Comparison of ENCODE assay signal across 22 mouse cellular contexts in the genomic region with DNA sequence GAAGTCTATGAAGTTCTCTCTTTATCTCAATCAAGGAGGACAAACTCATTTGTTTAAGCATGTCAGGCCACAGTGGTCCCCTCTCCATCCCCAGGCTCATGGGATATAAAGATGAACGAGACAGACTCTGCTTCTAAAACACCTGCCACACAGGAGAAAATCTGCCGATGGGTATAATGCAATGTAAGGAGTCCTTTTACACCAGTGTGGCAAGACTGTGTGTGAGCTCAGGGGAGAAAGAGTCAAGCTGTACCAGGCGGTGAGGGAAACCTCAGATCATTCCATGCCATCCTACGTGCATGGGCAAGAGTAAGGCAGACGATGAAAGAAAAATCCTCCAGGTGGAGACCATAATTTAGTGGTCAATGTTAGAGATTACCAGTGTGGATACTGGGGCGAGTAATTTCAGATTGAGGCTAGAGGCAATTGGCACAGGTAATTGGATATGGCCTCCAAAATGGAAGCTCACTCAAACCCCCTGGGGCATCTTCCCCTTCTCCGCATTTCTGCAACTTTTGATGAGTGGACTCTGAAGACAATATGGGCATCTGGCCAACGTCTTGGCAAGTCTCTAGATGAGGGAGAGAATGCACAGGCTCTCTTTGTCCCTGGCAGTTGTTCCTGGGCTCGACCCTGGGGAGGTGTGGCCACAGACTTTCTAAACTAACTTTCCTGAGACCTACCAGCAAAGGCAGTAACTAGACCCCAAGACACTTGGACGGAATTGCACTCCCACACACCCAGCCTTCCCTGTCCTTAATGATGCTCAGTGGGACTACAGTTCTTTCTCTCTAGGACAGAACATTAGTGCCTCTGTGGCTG. TPM values are rescaled to one million over a fixed set of nuclear protein-coding genes. Genes with fewer than 3 reads are reported as not detected.
DNase-seq lines count a peak whose midpoint lies in the region; ATAC-seq and TF ChIP-seq lines count a peak whose summit lies in the region.
"Had no signal": no experiment of that assay in that cellular context is flagged by ENCODE, and none has a peak within 500 bp of the region (broad histone marks: within the 10 kb centered on the region; RNA-seq: fewer than 3 reads in every experiment).

No protein-coding gene starts in this region.

- H3K27ac ChIP-seq in embryonic facial prominence, embryonic 14.5 days (replicated peaks; ENCODE audit: low read depth, low read length): no peak overlapping the region
- no peak overlapping the region for H3K27ac ChIP-seq in embryonic facial prominence, embryonic 10.5 days (replicated peaks)
- no peak overlapping the region for H3K27ac ChIP-seq in lung, postnatal 0 days (ENCODE audit: low read length)
- H3K27ac ChIP-seq in layer of hippocampus, adult 2 months: no peak overlapping the region
- H3K27ac ChIP-seq: forebrain, embryonic 15.5 days; kidney, postnatal 0 days; limb, embryonic 12.5 days; midbrain, embryonic 12.5 days had no signal

- DNase-seq in embryonic facial prominence, embryonic 14.5 days (ENCODE audit: low spot score): peak; percentile 23
- DNase-seq in embryonic facial prominence, embryonic 10.5 days (ENCODE audit: low spot score): no peak
- DNase-seq in lung, postnatal 0 days (ENCODE audit: low spot score): peak; percentile 19
- no peak for DNase-seq in lung, postnatal 25 days (ENCODE audit: low spot score)
- peak; percentile 22 for DNase-seq in gastrocnemius, postnatal 10 days
- peak; percentile 84 for DNase-seq in testis, postnatal 10 days (ENCODE audit: low spot score)
- no peak for DNase-seq in kidney, postnatal 4 days
- no peak for DNase-seq in layer of hippocampus, adult 2 months (ENCODE audit: low spot score in 2 of 2)
- DNase-seq: B cell, adult 2 months; cerebellum, adult 11-12 months; heart, postnatal 4 days; right cerebral cortex, postnatal 4 days; thymus, postnatal 25 days had no signal

- no peak overlapping the region for H3K9ac ChIP-seq in embryonic facial prominence, embryonic 14.5 days (ENCODE audit: low read depth, low read length)
- no peak overlapping the region for H3K9ac ChIP-seq in lung, postnatal 0 days (replicated peaks; ENCODE audit: low read depth)
- H3K9ac ChIP-seq: forebrain, embryonic 15.5 days; limb, embryonic 12.5 days; midbrain, embryonic 12.5 days had no signal

- no peak overlapping the region for H3K4me2 ChIP-seq in embryonic facial prominence, embryonic 14.5 days (ENCODE audit: low read depth, low read length)
- H3K4me2 ChIP-seq in lung, postnatal 0 days (replicated peaks; ENCODE audit: low read depth, low read length): no peak overlapping the region
- H3K4me2 ChIP-seq: forebrain, embryonic 15.5 days; limb, embryonic 12.5 days; midbrain, embryonic 12.5 days had no signal

- TF ChIP-seq EP300 in lung, postnatal 0 days (IDR thresholded peaks at IDR 0.05): no peak

- no peak for ATAC-seq in embryonic facial prominence, embryonic 14.5 days (ENCODE audit: low read depth)
- no peak; the same call in 1 of the 2 replicates for ATAC-seq in lung, postnatal 0 days
- ATAC-seq: forebrain, embryonic 15.5 days; inflammation-experienced regulatory T-cells, adult 6 months had no signal

- H3K4me1 ChIP-seq in embryonic facial prominence, embryonic 14.5 days (ENCODE audit: control insufficient read depth, insufficient read depth, low read length): no peaks in the 10 kb centered on the region
- no peaks in the 10 kb centered on the region for H3K4me1 ChIP-seq in embryonic facial prominence, embryonic 10.5 days
- H3K4me1 ChIP-seq in lung, postnatal 0 days (ENCODE audit: insufficient read depth, low read depth, low read length): no peaks in the 10 kb centered on the region
- H3K4me1 ChIP-seq: forebrain, embryonic 15.5 days; limb, embryonic 12.5 days; midbrain, embryonic 12.5 days had no signal

- H3K9me3 ChIP-seq in embryonic facial prominence, embryonic 14.5 days (ENCODE audit: control insufficient read depth, low read length): peaks cover 8% of the 10 kb centered on the region; the same call in 1 of the 2 replicates
- H3K9me3 ChIP-seq in embryonic facial prominence, embryonic 10.5 days: 0 out of 2 replicates have a peak, but pooled peaks cover 3% of the 10 kb centered on the region
- peaks cover 3% of the 10 kb centered on the region; the same call in 1 of the 2 replicates for H3K9me3 ChIP-seq in lung, postnatal 0 days (ENCODE audit: low read length)
- H3K9me3 ChIP-seq: forebrain, embryonic 15.5 days had no signal

- H3K36me3 ChIP-seq in embryonic facial prominence, embryonic 14.5 days (ENCODE audit: control insufficient read depth, insufficient read depth, low read length): no peaks in the 10 kb centered on the region
- no peaks in the 10 kb centered on the region for H3K36me3 ChIP-seq in embryonic facial prominence, embryonic 10.5 days (replicated peaks)
- no peaks in the 10 kb centered on the region for H3K36me3 ChIP-seq in lung, postnatal 0 days (ENCODE audit: insufficient read depth, low read length)
- H3K36me3 ChIP-seq: forebrain, embryonic 15.5 days; limb, embryonic 12.5 days; midbrain, embryonic 12.5 days had no signal

- H3K27me3 ChIP-seq in embryonic facial prominence, embryonic 14.5 days (replicated peaks; ENCODE audit: control insufficient read depth, insufficient read depth, low read length): no peaks in the 10 kb centered on the region
- no peaks in the 10 kb centered on the region for H3K27me3 ChIP-seq in embryonic facial prominence, embryonic 10.5 days (replicated peaks; ENCODE audit: low read depth, poor library complexity, severe bottlenecking)
- no peaks in the 10 kb centered on the region for H3K27me3 ChIP-seq in lung, postnatal 0 days (replicated peaks; ENCODE audit: insufficient read depth, low read length)
- H3K27me3 ChIP-seq: forebrain, embryonic 15.5 days; limb, embryonic 12.5 days; midbrain, embryonic 12.5 days had no signal

- H3K4me3 ChIP-seq in embryonic facial prominence, embryonic 14.5 days (ENCODE audit: low read depth, low read length): no peak overlapping the region
- no peak overlapping the region for H3K4me3 ChIP-seq in embryonic facial prominence, embryonic 10.5 days
- no peak overlapping the region for H3K4me3 ChIP-seq in lung, postnatal 0 days (ENCODE audit: low read depth, low read length)
- H3K4me3 ChIP-seq in layer of hippocampus, adult 2 months: no peak overlapping the region
- H3K4me3 ChIP-seq: forebrain, embryonic 15.5 days; limb, embryonic 12.5 days; midbrain, embryonic 12.5 days had no signal

- 63% methylated on average over 10 of the region's 10 CpGs for WGBS in embryonic facial prominence, embryonic 14.5 days
- WGBS in embryonic facial prominence, embryonic 10.5 days: 76% methylated on average over 10 of the region's 10 CpGs
- 58% methylated on average over 10 of the region's 10 CpGs for WGBS in lung, postnatal 0 days

- no peak for TF ChIP-seq CTCF in lung, postnatal 0 days (IDR thresholded peaks at IDR 0.05)
- no peak for TF ChIP-seq CTCF in layer of hippocampus, adult 2 months (conservative IDR thresholded peaks at IDR 0.05)

RNA-seq across cellular contexts. Expression of a gene that starts 10.5 kb away (rescaled TPM):
- polyA plus RNA-seq in embryonic facial prominence, embryonic 14.5 days (2014; fragmentation: Nextera tagmentation; extraction: Ambion mirVana): not detected in 2 replicates
- not detected in 2 replicates for polyA plus RNA-seq in embryonic facial prominence, embryonic 10.5 days (2016; fragmentation: Nextera tagmentation; extraction: Ambion mirVana)
- not detected in 2 replicates for polyA plus RNA-seq in lung, postnatal 0 days (2015; fragmentation: Nextera tagmentation; extraction: Ambion mirVana)
- total RNA-seq in gastrocnemius, postnatal 10 days (2021): not detected
- total RNA-seq in layer of hippocampus, adult 2 months (2021): not detected
- total RNA-seq: granulocyte monocyte progenitor cell, adult 5-6 weeks; heart, postnatal 4 days; layer of hippocampus, postnatal 25 days had no signal
- polyA plus RNA-seq: forebrain, embryonic 15.5 days; inflammation-experienced regulatory T-cells, adult 6 months; kidney, postnatal 0 days; limb, embryonic 12.5 days; lung, embryonic 16.5 days; midbrain, embryonic 12.5 days had no signal

RNA-seq across cellular contexts. Expression of a gene that starts 39.7 kb away (rescaled TPM):
- polyA plus RNA-seq in embryonic facial prominence, embryonic 14.5 days (2014; fragmentation: Nextera tagmentation; extraction: Ambion mirVana): 0.17 TPM in 1 of 2 replicates, not detected in the other
- not detected in 2 replicates for polyA plus RNA-seq in embryonic facial prominence, embryonic 10.5 days (2016; fragmentation: Nextera tagmentation; extraction: Ambion mirVana)
- not detected in 2 replicates for polyA plus RNA-seq in lung, postnatal 0 days (2015; fragmentation: Nextera tagmentation; extraction: Ambion mirVana)
- not detected for total RNA-seq in gastrocnemius, postnatal 10 days (2021)
- total RNA-seq in layer of hippocampus, adult 2 months (2021): not detected
- total RNA-seq: granulocyte monocyte progenitor cell, adult 5-6 weeks; heart, postnatal 4 days; layer of hippocampus, postnatal 25 days had no signal
- polyA plus RNA-seq: cortical plate, adult 2 months; forebrain, embryonic 15.5 days; inflammation-experienced regulatory T-cells, adult 6 months; kidney, postnatal 0 days; limb, embryonic 12.5 days; lung, embryonic 16.5 days; midbrain, embryonic 12.5 days had no signal

RNA-seq across cellular contexts. Expression of a gene that starts 50.5 kb away (rescaled TPM):
- polyA plus RNA-seq in embryonic facial prominence, embryonic 14.5 days (2014; fragmentation: Nextera tagmentation; extraction: Ambion mirVana): 0.43 TPM in 1 of 2 replicates, not detected in the other
- polyA plus RNA-seq in embryonic facial prominence, embryonic 10.5 days (2016; fragmentation: Nextera tagmentation; extraction: Ambion mirVana): not detected in 2 replicates
- not detected in 2 replicates for polyA plus RNA-seq in lung, postnatal 0 days (2015; fragmentation: Nextera tagmentation; extraction: Ambion mirVana)
- total RNA-seq in gastrocnemius, postnatal 10 days (2021): not detected
- not detected for total RNA-seq in layer of hippocampus, adult 2 months (2021)
- total RNA-seq: granulocyte monocyte progenitor cell, adult 5-6 weeks; heart, postnatal 4 days; layer of hippocampus, postnatal 25 days had no signal
- polyA plus RNA-seq: cortical plate, adult 2 months; forebrain, embryonic 15.5 days; inflammation-experienced regulatory T-cells, adult 6 months; kidney, postnatal 0 days; limb, embryonic 12.5 days; lung, embryonic 16.5 days; midbrain, embryonic 12.5 days had no signal

Comparison
In these comparisons a context has a peak if more than half of its experiments do, and no peak if none do; other contexts are left out.
1. DNase-seq: peak in embryonic facial prominence, embryonic 14.5 days (single experiment), lung, postnatal 0 days (single experiment), gastrocnemius, postnatal 10 days (single experiment) and testis, postnatal 10 days (single experiment); none in embryonic facial prominence, embryonic 10.5 days (single experiment), lung, postnatal 25 days (single experiment), kidney, postnatal 4 days (0 of 2) and layer of hippocampus, adult 2 months (0 of 2).